Mouse (Mus musculus) urinary bladder, postnatal 14 days (tissue): ENCODE measurements at regions not wholly inside any gene's neighbourhood (a gene's known extent, or its start where the extent isn't known, plus 50 kb on each side); places are given as distances from the start of the nearest gene placed in this dataset.

ENCODE experiments used
- DNase-seq: peaks from one replicate; pipeline ENCODE4 v3.0.0; 2021; ENCODE audit warnings: low spot score

DNA sequence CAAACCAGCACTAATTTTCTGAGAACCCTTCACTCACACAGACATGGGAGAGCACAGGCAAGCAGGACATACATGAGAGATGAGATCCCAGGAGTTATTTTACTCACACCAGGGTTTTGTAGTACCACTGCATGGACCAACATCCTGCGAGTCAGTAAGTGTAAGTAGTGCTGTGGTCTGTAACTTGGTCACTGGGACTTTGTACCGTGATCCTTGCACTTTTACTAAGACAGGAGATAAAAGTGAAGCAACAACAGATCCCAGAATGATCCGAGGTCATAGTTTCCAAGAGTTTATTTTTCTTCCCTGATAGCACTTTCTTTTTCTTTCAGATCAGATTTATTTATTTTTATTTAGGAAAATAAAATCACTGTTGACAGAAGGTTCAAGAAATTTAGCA lies 54.1 kb upstream of the Mtap start:
- DNase-seq: no peak

DNA sequence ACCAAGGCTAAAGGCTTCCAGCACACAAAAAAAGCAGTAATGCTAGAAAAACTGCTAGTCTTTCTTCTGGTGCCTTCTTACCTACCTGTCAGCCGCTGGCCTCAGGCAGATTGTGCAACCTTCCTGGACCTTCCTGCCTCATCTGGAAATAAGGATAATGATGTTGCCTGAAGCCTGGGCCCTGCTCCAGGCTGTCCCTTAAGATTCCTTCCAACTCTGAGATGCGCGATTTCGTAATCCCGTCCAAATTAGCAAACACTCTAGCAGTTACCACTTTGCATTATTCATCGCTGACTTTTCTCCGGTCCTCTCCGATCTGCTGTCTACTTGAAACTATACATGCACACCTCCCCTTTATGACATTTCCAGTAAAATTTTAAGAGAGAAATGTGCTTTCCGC lies 58.4 kb upstream of the Mtap start:
- DNase-seq: no peak

DNA sequence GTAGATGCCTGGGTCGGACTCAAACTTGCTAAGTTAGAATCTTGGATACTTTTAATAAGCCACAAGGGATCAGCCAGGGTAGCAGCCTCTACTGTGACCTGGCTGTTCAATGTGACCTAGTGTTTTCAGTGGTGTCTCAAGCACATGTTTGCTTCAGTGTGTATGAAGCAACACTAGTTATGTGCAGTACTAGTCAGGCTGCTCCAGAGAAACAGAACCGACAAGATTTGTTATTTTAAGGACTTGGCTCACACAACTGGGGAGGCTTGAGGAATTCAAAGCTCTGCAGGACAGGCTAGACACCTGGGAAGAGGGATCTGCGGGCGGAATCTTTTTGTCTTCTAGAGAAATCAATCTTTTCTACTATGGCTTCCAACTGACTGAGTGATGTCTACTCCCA lies 62.2 kb upstream of the Mtap start:
- no peak for DNase-seq

DNA sequence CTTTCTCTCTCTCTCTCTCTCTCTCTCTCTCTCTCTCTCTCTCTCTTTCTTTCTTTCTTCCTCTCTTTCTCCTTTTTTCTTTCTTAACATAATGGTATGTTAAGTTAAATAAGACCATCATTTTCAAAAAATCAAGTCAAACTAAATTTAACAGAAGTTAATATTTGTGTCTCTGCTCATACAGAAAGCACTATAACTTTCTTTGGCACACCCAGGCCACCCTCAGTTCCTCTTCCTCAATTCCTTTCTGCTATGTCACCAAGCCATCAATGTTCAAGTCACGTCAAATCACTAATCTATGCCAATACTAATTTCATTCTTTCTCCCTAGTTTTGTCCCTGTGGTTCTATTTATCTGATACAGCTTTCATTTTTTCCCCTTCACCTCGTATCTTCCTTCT lies 66.5 kb upstream of the Mtap start:
- no peak for DNase-seq

DNA sequence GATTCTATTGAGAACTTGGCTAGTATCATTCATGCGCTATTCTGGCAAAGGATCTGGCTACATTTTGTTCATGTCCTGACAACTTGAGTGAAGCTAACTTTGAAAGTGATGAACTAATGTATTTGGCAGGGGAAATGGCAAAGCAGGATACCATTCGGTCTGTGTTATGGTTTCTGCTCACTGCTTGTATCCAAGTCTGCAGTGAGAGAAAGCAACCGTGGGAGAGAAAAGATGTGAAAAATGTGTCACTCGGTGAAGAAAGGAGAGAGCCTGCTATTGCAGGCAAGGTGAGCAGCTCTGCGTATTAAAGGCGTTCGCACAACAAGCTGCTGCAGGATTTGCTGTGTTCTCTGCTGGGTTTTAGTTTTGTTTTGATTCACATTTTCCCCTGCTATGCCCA lies 72.5 kb upstream of the Mtap start:
- no peak for DNase-seq

DNA sequence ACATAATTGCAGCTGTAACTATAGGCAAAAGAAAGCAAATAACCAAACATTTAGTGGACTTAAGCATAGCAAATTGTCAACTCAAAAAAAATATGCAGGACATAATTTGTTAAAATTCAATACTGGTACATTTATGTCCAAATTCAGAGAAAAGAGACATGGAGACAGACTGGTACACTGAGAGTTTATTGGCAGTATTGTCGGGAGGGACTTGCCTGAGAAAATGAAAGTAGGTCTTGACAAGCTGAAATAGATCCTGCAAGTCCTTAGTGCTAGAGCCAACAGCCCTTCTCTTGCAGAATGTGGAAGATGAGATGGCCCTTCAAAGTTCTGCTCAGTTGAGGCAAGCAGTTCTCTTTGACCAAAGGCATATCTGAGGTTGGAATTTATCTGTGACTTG lies 74.5 kb upstream of the Mtap start:
- no peak for DNase-seq

DNA sequence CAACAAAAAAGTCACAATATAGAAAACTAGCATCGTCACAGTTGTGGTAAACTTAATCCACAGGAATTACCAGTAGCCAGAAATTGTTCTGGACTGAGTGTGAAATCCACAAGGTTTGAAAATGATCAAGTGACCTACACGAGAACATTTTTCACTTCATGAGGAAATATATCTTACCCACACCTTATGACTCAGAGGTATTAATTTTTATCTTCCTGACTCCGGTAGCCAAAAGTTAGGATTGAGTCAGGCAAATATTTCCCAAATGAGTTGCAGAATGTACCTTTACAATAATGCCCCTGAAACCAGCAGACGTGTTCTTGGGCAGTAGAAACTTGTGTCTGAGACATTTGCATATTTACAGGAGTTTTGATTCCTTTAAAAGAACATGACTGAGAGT lies 75.3 kb upstream of the Mtap start:
- no peak for DNase-seq

DNA sequence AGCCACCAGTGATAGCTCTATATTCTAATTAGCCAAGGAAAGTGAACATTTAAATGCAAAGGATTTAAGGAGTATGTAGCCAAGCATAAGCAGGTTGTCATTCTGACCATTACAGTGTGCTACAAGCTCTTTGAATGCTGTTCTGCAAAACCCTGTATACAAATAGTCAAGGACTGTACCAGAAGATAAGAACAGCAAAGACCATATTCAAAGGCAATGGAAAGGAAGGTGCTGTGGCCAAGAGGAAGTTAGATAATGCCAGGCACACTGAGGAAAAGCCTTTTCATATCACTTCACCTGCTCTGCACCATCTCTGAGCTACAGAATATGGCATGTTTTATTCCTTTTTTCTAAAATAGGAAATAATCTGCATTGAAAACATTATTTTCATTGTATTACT lies 79.3 kb upstream of the Mtap start:
- no peak for DNase-seq

DNA sequence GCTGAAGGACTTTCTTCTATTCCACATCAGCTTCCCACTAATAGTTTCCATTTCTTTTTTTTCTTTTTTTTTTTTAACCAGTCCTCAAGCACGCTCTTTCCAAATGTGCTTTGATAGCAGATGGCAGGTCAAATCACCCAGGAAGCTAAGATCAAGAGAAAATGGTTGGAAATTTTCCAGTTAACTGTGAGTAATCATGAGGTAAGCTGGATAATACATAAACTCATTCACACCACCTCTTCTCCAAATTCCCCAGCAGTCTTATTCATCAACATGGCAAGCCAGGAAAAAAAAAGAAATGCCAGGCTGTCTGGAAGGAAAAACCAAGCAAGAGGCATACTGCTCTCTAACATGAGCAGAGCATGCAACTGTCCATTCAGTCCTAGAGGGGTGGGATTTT lies 79.8 kb upstream of the Mtap start:
- DNase-seq: no peak

DNA sequence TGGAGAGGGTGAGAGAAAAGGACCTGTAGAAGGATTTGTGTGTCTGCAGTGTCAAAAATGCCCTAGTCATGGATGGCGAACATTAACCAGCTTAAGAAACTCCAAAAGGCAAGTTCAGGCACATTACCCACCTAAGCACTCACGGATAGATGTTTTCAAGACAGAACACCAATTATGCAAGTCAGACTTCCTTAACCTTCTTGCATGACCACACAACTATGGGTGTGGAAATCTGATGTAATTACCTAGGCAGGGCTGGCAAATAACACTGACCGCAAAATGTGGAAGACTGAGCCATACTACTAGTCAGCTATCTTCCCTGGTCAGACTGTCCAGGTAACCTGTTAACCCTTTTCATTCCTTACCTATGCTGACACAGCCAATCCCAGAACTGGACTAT lies 81.0 kb upstream of the Mtap start:
- DNase-seq: peak; percentile 10

DNA sequence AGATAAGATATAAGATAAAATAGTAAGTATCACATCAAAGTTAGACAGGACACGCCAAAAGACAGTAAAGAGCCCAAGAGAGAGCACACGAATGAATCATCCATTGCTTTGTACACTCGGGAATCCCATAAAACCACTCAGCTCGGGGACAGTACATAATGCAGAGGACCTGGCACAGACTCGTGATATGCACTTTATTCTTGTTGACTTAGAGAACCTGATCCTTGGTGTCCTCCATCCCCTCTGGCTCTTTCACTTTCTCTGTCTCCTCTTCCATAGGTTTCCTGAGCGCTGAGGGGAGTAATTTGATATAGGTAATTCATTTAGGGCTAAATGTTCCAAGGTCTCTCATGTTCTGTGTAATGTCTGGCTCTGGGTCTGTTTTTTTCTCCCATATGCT lies 83.3 kb upstream of the Mtap start:
- DNase-seq: no peak

DNA sequence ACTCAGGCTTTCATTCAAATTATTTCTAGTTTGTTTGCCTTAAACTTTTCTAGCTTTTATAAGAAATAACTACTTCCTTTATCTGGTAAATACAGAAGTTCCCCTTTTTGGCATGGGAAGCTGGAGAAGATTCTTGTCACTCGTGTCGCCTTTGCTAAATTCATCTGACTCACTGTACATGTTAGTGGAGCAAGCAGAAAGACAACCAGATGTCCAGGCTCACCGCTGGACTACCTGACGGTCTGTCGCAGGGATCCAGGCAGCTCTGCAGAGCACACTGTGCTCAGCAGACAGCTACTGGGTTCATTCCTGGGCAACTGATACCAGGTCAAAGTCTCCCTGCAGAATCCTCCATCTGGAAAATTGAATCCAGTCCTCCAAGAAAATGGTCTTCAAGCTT lies 85.0 kb upstream of the Mtap start:
- no peak for DNase-seq

DNA sequence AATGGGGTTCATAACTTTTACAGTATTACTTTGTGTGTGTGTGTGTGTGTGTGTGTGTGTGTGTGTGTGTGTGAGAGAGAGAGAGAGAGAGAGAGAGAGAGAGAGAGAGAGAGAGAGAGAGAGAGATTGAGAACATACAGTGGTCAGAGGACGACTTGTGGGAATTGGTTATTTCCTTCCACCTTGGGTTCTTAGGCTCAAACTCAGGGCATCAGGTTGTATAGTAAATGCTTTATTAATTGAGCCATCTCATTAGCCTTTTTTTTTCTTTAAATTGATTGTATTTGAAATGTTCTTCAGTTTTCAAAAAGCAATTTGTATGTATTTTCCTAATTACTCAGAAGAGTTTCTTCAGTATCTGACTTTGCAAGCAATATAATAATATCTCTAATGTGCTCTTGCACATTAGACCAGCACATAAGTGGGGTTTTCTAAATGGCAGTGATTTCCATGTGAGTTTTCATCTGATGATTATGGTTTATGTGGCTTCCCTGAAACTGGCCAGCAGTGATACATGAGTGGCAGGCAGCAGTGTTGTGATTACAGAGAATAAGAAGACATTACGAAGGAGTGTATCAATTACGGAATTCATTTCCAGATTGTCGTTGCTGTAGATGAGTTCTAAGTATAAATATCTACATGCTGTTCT lies 86.2 kb upstream of the Mtap start:
- no peak for DNase-seq

DNA sequence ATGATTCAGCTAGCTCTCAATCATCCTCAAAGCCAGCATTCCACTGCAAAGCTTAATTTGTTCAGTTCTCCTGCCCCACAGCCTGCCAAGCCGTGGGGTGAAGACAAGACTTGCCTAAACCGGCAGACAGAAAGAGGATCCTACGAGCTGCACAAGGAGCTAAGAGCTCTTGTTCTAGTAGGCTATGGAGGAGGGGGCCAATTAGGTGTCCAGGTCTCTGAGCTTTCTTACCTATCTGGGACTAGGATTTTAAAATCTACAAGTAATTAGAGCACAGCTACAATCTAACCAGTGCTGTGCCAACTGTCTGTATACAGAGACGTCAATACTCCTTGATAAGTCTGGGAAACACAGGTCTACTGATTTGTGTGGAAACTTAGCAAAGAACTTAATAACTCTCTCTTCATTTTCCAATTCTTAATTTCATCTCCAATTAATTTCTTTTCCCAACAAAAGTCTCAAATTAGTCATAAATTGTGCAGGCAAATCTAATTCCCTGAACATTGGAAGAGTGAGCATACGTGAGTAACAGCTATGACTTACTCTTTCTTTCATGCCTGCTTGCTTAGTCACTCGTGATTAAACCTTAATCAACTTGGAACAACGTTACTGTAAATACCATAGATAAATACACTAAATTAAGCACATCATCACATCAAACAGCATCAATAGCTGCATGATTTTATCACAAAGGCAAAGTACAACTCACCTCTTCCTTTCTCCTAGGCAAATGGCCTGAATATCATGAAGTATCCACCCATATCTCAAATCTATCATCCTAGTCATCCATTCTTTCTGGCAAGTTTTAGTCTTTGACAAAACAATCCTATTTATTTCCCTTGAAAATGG lies 87.1 kb upstream of the Mtap start:
- DNase-seq: no peak

DNA sequence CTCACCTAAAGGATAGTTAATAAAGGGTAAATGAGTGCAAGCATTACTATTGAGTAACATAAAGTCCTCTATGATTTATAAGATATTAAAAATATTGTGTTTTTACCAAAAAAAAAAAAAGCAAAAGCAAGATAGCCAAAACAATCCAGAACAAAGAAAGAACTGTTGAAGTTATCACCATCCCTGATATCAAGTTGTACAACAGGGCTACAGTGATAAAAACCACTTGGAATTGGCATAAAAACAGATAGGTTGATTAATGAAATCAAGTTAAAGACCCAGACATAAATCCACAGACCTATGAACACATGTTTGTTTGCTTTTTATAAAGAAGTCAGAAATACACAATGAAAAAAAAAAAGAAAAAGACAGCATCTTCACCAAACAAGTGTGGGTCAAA lies 92.4 kb upstream of the Mtap start:
- DNase-seq: no peak

DNA sequence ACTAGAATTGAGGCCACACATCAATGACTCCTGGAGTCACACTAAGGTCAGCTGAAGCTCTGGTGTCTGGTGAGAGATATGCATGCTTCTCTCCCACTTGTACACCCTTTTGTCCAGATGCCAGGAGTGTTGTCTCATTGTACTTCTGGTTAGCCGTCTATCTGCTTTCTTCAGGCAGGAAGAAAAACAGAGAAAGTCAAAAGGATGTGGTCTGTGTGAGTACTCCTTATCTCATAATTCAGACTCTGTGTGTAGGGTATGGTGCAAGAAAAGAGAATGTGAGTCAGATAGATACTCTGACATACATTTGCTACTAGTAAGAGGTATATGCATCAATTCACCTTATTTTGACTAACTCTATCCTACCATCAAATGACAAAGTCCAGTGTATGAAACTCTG lies 92.9 kb upstream of the Mtap start:
- DNase-seq: no peak

DNA sequence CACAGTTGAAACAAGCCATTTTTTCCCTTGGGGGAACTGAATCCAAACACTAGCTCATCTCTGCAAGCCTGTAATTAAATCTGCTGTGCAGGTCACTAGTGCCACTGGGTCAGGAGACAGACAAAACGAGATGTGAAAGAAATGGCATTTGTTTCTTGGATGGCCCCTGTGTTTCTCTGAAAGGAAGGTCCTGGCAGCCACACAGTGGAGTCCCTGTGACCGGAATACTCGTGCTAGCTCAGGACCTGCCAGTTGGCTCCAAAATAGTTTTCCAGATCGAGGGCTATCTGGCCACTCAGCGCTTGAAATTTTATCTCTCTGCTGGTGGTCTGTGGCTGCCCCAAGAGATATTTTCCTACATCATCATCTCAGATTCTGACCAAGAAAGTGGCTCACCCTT lies 96.1 kb upstream of the Mtap start:
- no peak for DNase-seq

DNA sequence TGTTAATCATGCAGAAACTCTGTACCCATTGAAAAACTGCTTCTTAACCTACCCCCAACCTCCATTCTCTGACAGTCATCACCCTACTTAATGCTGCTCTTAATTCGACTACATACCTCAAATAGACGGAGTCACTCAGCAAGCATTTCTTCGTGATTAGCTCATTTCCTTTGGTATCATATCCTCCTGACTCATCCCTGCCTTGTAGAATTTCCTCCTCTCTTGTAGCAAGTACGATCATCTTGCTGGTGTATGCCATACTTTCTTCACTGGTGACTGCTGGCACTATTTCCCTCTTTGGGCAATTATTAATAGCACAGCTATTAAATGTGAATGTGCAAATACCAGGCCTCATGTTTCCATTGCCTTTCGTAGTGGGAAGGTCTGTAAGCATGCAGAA lies 98.0 kb upstream of the Mtap start:
- DNase-seq: no peak

DNA sequence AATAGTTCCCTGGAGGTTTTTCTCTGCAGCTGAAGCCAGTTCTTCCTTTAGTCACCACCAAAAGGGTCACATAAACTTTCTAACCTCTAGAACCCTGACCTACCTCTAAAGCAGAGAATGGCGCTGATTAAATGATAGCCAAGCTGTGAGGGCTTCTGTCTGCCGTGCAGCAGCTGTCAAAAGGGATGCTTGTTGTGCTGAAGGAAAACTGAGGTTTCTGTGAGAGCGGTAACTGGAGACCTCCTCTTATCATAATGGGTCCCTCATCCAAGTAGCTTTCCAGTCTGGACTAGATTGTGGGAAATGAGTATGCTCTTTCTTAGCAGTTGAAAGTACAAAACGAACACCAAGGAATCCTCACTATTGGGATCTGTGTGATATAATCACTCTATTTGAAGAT lies 98.8 kb upstream of the Mtap start:
- no peak for DNase-seq

DNA sequence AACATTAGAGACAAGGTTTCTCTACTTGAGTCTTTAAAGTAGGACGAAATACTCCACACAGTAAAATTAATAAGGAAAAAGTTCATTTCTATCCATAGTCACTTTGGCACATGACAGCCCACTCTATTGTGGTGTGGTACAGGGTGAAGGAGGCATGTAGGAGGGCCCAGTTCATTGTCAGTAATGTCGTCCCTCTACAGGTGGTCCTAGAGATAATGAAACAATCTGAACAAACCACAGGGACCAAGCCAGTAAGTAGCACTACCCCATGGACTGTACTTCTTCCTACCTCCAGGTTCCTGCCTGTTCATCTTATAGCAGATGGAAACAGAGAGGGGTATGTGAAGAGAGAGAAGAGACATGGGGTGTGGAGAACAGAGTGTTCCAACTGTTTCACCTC lies 102.1 kb upstream of the Mtap start:
- no peak for DNase-seq

DNA sequence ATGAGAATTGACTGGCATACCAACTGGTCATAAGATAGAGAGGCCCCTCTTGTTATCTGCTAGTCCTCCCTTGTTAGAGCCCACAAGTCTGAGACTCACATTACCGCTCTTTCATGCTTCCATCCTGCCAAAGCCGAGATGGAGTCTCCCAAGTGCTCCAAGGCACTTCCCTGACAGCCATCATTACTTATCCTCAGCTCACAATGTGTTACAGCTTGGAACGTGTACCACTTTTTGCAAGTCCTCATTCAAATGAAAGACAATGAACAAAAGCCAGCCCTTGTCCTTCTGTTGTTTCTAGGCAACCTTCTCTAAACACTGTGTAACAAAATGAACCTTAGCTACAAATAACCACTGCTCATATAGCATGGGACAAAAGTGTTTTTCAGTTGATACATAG lies 102.6 kb upstream of the Mtap start:
- no peak for DNase-seq

DNA sequence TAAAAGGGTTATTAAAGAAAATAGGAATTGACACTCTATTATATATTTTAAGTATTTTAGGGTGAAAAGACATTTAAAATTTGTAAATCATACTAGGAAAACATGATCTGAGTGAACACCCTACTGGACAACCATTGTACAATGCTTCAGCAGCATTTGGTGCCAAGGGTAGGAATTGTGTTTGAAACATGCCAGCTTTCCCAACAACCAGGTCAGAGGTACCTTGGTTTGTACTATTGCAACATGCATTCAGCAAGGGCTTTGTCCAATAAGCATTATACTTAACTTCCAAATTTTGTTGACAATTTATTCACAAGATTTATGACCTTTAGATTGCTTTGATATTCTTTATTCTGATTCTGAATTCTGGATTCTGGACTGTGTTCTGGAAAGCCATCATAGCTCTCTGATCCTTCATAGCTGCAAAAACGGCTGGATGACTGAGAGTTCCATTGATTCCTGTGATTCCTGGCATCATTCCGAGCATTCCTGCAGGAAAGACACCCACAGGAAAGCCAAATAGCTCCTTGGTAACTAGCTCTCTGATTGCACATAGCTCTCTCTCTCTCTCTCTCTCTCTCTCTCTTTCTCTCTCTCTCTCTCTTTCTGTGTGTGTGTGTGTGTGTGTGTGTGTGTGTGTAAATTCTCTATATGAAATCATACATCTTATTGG lies 124.1 kb upstream of the Mtap start:
- DNase-seq: no peak

DNA sequence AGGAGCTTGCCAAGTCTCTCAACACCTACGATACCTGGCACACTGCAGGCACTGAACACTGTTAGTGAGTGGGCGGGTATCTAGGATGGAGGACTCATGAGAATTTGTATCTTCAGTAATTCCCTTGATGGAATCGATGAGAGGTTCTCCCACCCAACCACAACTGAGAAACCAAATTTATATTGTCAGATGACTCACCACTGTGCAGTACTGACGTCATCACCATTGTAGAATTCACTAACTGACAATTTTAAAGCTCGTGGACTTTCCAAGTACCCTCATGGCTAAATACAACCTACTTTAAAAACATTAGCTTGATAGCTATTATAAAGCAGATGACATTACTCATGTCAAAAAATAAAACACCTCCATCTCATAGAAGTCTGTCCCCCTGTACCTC lies 128.4 kb upstream of the Mtap start:
- DNase-seq: no peak

DNA sequence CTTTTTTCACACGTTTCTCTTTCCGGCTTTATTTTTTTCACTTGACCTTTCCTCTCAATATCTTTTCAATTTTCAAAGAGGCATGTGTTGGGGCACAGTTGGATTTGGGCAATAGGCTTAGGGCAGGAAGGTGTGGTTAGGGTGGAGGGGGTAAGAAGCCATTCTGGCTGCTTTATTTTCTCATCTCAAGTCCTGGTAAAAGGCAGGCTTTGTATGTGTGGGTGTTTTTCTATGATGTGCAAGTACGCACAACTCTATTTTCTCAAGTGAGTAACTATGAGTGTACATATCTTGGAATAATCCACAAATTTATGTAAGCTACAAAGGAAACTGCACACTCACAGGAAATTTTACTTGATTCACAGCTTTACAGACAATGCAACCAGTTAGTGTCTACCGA lies 121.5 kb upstream of the Ifne start:
- DNase-seq: no peak
